Mouse (Mus musculus) thymus, postnatal 4 days (tissue): ENCODE measurements at regions not wholly inside any gene's neighbourhood (a gene's known extent, or its start where the extent isn't known, plus 50 kb on each side); places are given as distances from the start of the nearest gene placed in this dataset.
A peak's percentile ranks its signal among the peaks of the same experiment; 100 is the strongest.
"Not testable (repeated sequence)": the region's sequence is repeated elsewhere in the genome, so short reads cannot be mapped to it uniquely, and the experiment has no call there.

Source experiments
- DNase-seq: peaks from one replicate; pipeline ENCODE4 v3.0.0; 2021

GRCm38 (mm10) chr2:100918122-100918521, 706.4 kb upstream of the Rag2 start:
- no peak for DNase-seq

- DNase-seq, result no peak
Observed at GRCm38 (mm10) chr2:100919537-100920212, 704.8 kb upstream of the Rag2 start.

- DNase-seq, result not testable (repeated sequence)
Observed at GRCm38 (mm10) chr2:100948632-100949031, 675.9 kb upstream of the Rag2 start.

- no peak for DNase-seq
Observed at GRCm38 (mm10) chr2:100959412-100959811, 665.1 kb upstream of the Rag2 start.

- no peak for DNase-seq
Observed at GRCm38 (mm10) chr2:100964584-100964983, 659.9 kb upstream of the Rag2 start.

- DNase-seq, result no peak
Observed at GRCm38 (mm10) chr2:100977202-100977601, 647.3 kb upstream of the Rag2 start.

GRCm38 (mm10) chr2:100982362-100982761, 642.2 kb upstream of the Rag2 start:
- no peak for DNase-seq

- DNase-seq, result no peak
Observed at GRCm38 (mm10) chr2:101015353-101015752, 609.2 kb upstream of the Rag2 start.

- DNase-seq, result no peak
Observed at GRCm38 (mm10) chr2:101019384-101019783, 605.1 kb upstream of the Rag2 start.

GRCm38 (mm10) chr2:101021515-101021914, 603.0 kb upstream of the Rag2 start:
- no peak for DNase-seq

GRCm38 (mm10) chr2:101043050-101043449, 581.5 kb upstream of the Rag2 start:
- DNase-seq, result no peak

GRCm38 (mm10) chr2:101062939-101063338, 561.6 kb upstream of the Rag2 start:
- no peak for DNase-seq

- DNase-seq, result no peak
Observed at GRCm38 (mm10) chr2:101074990-101075389, 549.5 kb upstream of the Rag2 start.

GRCm38 (mm10) chr2:101080231-101080630, 544.3 kb upstream of the Rag2 start:
- no peak for DNase-seq

- no peak for DNase-seq
Observed at GRCm38 (mm10) chr2:101083813-101084212, 540.7 kb upstream of the Rag2 start.

GRCm38 (mm10) chr2:101084648-101085047, 539.9 kb upstream of the Rag2 start:
- DNase-seq, result no peak

GRCm38 (mm10) chr2:101107183-101107872, 517.2 kb upstream of the Rag2 start:
- no peak for DNase-seq

GRCm38 (mm10) chr2:101136867-101137266, 487.7 kb upstream of the Rag2 start:
- no peak for DNase-seq

GRCm38 (mm10) chr2:101139931-101140330, 484.6 kb upstream of the Rag2 start:
- DNase-seq, result no peak

GRCm38 (mm10) chr2:101156755-101157271, 467.7 kb upstream of the Rag2 start:
- DNase-seq, result no peak

- DNase-seq, result peak; percentile 6
Observed at GRCm38 (mm10) chr2:101159276-101159675, 465.2 kb upstream of the Rag2 start.

- no peak for DNase-seq
Observed at GRCm38 (mm10) chr2:101165942-101166341, 458.6 kb upstream of the Rag2 start.

GRCm38 (mm10) chr2:101172806-101173205, 451.7 kb upstream of the Rag2 start:
- DNase-seq, result no peak

GRCm38 (mm10) chr2:101175124-101175523, 449.4 kb upstream of the Rag2 start:
- DNase-seq, result no peak
